Mouse (Mus musculus) left cerebral cortex, adult 8-10 months (tissue): ENCODE measurements around the gene Ereg. TPM values are rescaled to one million over a fixed set of nuclear protein-coding genes. Genes with fewer than 3 reads are reported as not detected.

Experiments used
- DNase-seq, 2 experiments: peaks; one replicate each; pipeline ENCODE4 v3.0.0; 2022; ENCODE audit warnings: low spot score in 2 of 2
- total RNA-seq, 4 experiments: library from RNA; stranded (reverse); gene quantifications; 2 replicates each; pipeline ENCODE4 v1.2.4; 2022

Gene Ereg
- total RNA-seq: not detected

- DNase-seq: no peak
These were observed at the start of gene Ereg for GRCm38 (mm10) chr5:91074450-91074950. Ereg (plus strand) TSS chr5:91074622.

- DNase-seq: no peak
These were observed 47.3 kb upstream of the Ereg start, which contains the start of gene Epgn for GRCm38 (mm10) chr5:91027164-91027563. Epgn (plus strand) TSS chr5:91027464.

GRCm38 (mm10) chr5:91027840-91028239, 46.6 kb upstream of the Ereg start:
- no peak for DNase-seq

GRCm38 (mm10) chr5:91030629-91031028, 43.8 kb upstream of the Ereg start:
- no peak for DNase-seq

- no peak for DNase-seq
These were observed 39.1 kb upstream of the Ereg start for GRCm38 (mm10) chr5:91035341-91035740.

GRCm38 (mm10) chr5:91036628-91037027, 37.8 kb upstream of the Ereg start:
- DNase-seq: no peak

- no peak for DNase-seq
These were observed 36.7 kb upstream of the Ereg start for GRCm38 (mm10) chr5:91037756-91038155.

GRCm38 (mm10) chr5:91038547-91038946, 35.9 kb upstream of the Ereg start:
- peak in 1 of 2 experiments; percentile 4 for DNase-seq

- no peak for DNase-seq
These were observed 35.5 kb upstream of the Ereg start for GRCm38 (mm10) chr5:91038963-91039362.

GRCm38 (mm10) chr5:91047987-91048386, 26.4 kb upstream of the Ereg start:
- DNase-seq: no peak

GRCm38 (mm10) chr5:91048397-91048796, 26.0 kb upstream of the Ereg start:
- DNase-seq: no peak

- no peak for DNase-seq
These were observed 2.1 kb upstream of the Ereg start for GRCm38 (mm10) chr5:91072340-91072739.

GRCm38 (mm10) chr5:91073626-91074025, 796 bp upstream of the Ereg start:
- no peak for DNase-seq

- no peak for DNase-seq
These were observed 396 bp upstream of the Ereg start for GRCm38 (mm10) chr5:91074026-91074425.

GRCm38 (mm10) chr5:91075021-91075420, 599 bp downstream of the Ereg start:
- DNase-seq: no peak

- peak in 1 of 2 experiments; percentile 40 for DNase-seq
These were observed 8.6 kb downstream of the Ereg start for GRCm38 (mm10) chr5:91083016-91083415.

- DNase-seq: no peak
These were observed 10.9 kb downstream of the Ereg start for GRCm38 (mm10) chr5:91085291-91085690.

- no peak for DNase-seq
These were observed 15.9 kb downstream of the Ereg start for GRCm38 (mm10) chr5:91090301-91090700.

- no peak for DNase-seq
These were observed 23.6 kb downstream of the Ereg start for GRCm38 (mm10) chr5:91097911-91098614.

- peak in 1 of 2 experiments; percentile 10 for DNase-seq
These were observed 27.3 kb downstream of the Ereg start for GRCm38 (mm10) chr5:91101742-91102141.

- no peak for DNase-seq
These were observed 29.7 kb downstream of the Ereg start for GRCm38 (mm10) chr5:91103943-91104665.

- DNase-seq: no peak
These were observed 31.8 kb downstream of the Ereg start for GRCm38 (mm10) chr5:91106248-91106647.
